Mouse (Mus musculus): ENCODE measurements around the gene Bmf.

DNA sequence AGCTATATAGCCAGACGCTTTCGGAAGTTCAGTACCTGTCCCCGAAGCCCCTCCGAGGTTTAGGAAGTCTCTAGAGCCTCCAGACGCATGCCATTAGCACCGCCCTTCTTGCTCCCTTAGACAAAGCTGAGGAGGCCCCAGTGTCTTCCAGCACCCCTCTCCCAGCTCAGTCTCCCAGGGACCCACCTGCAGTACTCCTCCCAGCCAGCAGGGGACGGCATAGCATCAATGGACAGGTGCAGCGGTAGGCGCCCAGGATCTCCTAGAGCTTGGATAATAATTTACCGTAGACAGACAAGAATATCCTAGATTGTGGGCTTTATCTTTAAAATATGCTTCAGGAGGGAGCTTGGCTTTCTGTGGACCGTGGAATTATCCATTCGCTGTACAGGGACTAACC is 62.6 kb downstream of the Bmf start:
- TF ChIP-seq FLI1 (IDR thresholded peaks at IDR 0.05; ENCODE audit: low read length) (no peak), GATA1 (IDR thresholded peaks at IDR 0.05; ENCODE audit: borderline replicate concordance, low read length) (no peak)
